Comparison of ENCODE assay signal across 21 mouse cellular contexts in the genomic region with DNA sequence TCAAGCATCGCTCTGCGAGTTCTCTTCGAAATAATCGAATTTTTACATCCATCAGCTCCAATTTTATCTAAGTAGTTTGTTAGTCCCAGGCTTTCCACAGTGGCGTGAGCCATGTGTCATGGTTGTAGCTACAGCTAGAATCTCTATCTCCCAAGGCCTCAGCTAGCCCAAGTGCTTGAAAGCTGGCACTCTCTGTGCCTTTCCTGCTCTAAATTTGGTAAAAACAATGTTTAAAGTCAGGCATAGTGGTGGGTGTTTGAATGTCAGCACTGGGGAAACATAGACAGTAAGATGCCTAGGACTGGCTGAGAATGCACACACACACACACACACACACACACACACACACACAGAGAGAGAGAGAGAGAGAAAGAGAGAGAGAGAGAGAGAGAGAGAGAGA. TPM values are rescaled to one million over a fixed set of nuclear protein-coding genes. Genes with fewer than 3 reads are reported as not detected.
DNase-seq lines count a peak whose midpoint lies in the region; ATAC-seq lines count a peak whose summit lies in the region.
"Had no signal": no experiment of that assay in that cellular context is flagged by ENCODE, and none has a peak within 500 bp of the region (broad histone marks: within the 10 kb centered on the region; RNA-seq: fewer than 3 reads in every experiment).

No protein-coding gene starts in this region.

- DNase-seq in frontal cortex, postnatal 25 days (ENCODE audit: low spot score in 2 of 2): no peak
- DNase-seq in brain, adult 2 months (ENCODE audit: low read depth, low spot score): peak; percentile 62
- peak; percentile 19 for DNase-seq in telencephalon, adult 2 months (ENCODE audit: low read depth, low spot score)
- DNase-seq in kidney, adult 9 months: no peak
- DNase-seq: adrenal gland, adult 2 months; adrenal gland, adult 8-10 months; adrenal gland, postnatal 10 days; adrenal gland, postnatal 14 days; adrenal gland, postnatal 25 days; B cell, adult 2 months; cerebellum, adult 11 months; cerebellum, adult 11-12 months; cerebellum, adult 18-20 months; cerebellum, adult 2 months had no signal

- ATAC-seq in frontal cortex, adult (ENCODE audit: low TSS enrichment): peak; percentile 96
- no peak for ATAC-seq in intestine, embryonic 16.5 days
- ATAC-seq: activated CD4-positive, CD25-positive, alpha-beta regulatory T cell, adult 4 months; CD4-positive, CD25-positive, alpha-beta regulatory T cell, adult 4 months; Patski had no signal

- H3K4me3 ChIP-seq in intestine, embryonic 16.5 days (ENCODE audit: low read length): no peak overlapping the region

- H3K36me3 ChIP-seq in intestine, embryonic 16.5 days (ENCODE audit: control insufficient read depth, insufficient read depth, low read length): no peaks in the 10 kb centered on the region
- H3K36me3 ChIP-seq: G1E had no signal

- no peaks in the 10 kb centered on the region for H3K9me3 ChIP-seq in intestine, embryonic 16.5 days (ENCODE audit: control insufficient read depth, low read length)

- H3K27me3 ChIP-seq in intestine, embryonic 16.5 days (replicated peaks; ENCODE audit: control insufficient read depth, insufficient read depth, low read length): no peaks in the 10 kb centered on the region
- H3K27me3 ChIP-seq: CH12.LX had no signal

- H3K9ac ChIP-seq in intestine, embryonic 16.5 days (ENCODE audit: low read depth, low read length): no peak overlapping the region

- WGBS in intestine, embryonic 16.5 days: 90% methylated on average over 5 of the region's 5 CpGs

- H3K27ac ChIP-seq in intestine, embryonic 16.5 days (ENCODE audit: low read length): no peak overlapping the region

- H3K4me1 ChIP-seq in intestine, embryonic 16.5 days (ENCODE audit: control insufficient read depth, insufficient read depth, low read length): no peaks in the 10 kb centered on the region

- H3K4me2 ChIP-seq in intestine, embryonic 16.5 days (ENCODE audit: low read depth, low read length): no peak overlapping the region

RNA-seq across cellular contexts. Expression of a gene that starts 40.7 kb away (rescaled TPM):
- 11.4 and 14.6 TPM in 2 replicates for polyA plus RNA-seq in intestine, embryonic 16.5 days (2015; fragmentation: Nextera tagmentation; extraction: Ambion mirVana)
- polyA plus RNA-seq: activated CD4-positive, CD25-positive, alpha-beta regulatory T cell, adult 4 months; CD4-positive, CD25-positive, alpha-beta regulatory T cell, adult 4 months; G1E; Patski had no signal

Comparison
In these comparisons a context has a peak if more than half of its experiments do, and no peak if none do; other contexts are left out.
1. DNase-seq: peak in brain, adult 2 months (single experiment) and telencephalon, adult 2 months (single experiment); none in frontal cortex, postnatal 25 days (0 of 2) and kidney, adult 9 months (single experiment).